Mouse (Mus musculus) adrenal gland, postnatal 0 days (tissue): ENCODE data around the gene Olfr1490. TPM values are rescaled to one million over a fixed set of nuclear protein-coding genes. Genes with fewer than 3 reads are reported as not detected.

Experiments used
- microRNA-seq: library from miRNA; unstranded; fragments of <30 nt; microRNA quantifications from one replicate; pipeline ENCODE4, GENCODE M21; 2016; ENCODE audit warnings: borderline replicate concordance; ENCODE audit not compliant: insufficient number of aligned reads
- polyA plus RNA-seq: library from polyadenylated mRNA; unstranded; fragments of >200 nt; fragmentation: Nextera tagmentation; extraction: Ambion mirVana; gene quantifications from 2 replicates; pipeline ENCODE4 v1.2.1, GENCODE M21; 2015

The Olfr1490 gene
- polyA plus RNA-seq = not detected in 2 replicates

GRCm38 (mm10) chr19:13650791-13651190 lies at the start of gene Olfr1490:
Gene Olfr1490, plus strand, starts transcription at chr19:13651091.

GRCm38 (mm10) chr19:13617075-13617474 lies 33.8 kb upstream of the Olfr1490 start, which contains the start of gene Olfr1487:
Gene Olfr1487, plus strand, starts transcription at chr19:13617375.

GRCm38 (mm10) chr19:13631321-13631720 lies 19.6 kb upstream of the Olfr1490 start, which contains the start of gene Olfr1489:
Gene Olfr1489, plus strand, starts transcription at chr19:13631621.

DNA sequence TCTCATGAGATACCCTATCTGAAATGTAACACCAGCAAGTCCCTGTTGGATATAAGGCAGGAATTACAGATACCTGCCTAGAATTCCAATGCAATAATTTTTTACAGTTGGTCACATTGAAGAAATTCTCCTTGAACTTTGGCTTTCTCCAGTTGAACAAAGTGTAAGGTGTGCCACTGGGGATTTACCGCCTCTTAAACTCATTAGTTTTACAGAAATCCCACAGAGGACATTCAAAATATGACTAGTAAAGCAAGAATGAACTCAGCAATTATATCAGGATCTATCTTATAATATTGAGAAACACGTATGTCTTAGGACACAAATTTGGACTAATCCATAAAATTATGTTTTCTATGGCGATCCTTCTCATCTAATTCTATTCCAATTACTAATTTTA lies 46.1 kb downstream of the Olfr1490 start, which contains the start of gene Olfr1491:
Olfr1491 (plus strand) TSS at position 301 of the 400 bp plus-strand sequence.

Small RNA genes lying within 50 kb of the gene (microRNA-seq; reads per million reads assigned to microRNA genes)
- not detected for gene Gm23931

Other genes starting within 250 kb of the Olfr1490 start
- gene Olfr1469, start 243.2 kb upstream of the Olfr1490 start, polyA plus RNA-seq = not detected in 2 replicates
- not detected in 2 replicates for gene Olfr1471, start 207.7 kb upstream of the Olfr1490 start, polyA plus RNA-seq
- gene Olfr1472, start 195.0 kb upstream of the Olfr1490 start, polyA plus RNA-seq = not detected in 2 replicates
- gene Olfr1474, start 181.5 kb upstream of the Olfr1490 start, polyA plus RNA-seq = not detected in 2 replicates
- gene Olfr1475, start 170.9 kb upstream of the Olfr1490 start, polyA plus RNA-seq = not detected in 2 replicates
- not detected in 2 replicates for gene Olfr1477, start 150.5 kb upstream of the Olfr1490 start, polyA plus RNA-seq
- not detected in 2 replicates for gene Olfr1480, start 123.2 kb upstream of the Olfr1490 start, polyA plus RNA-seq
- not detected in 2 replicates for gene Olfr1484, start 67.6 kb upstream of the Olfr1490 start, polyA plus RNA-seq
- not detected in 2 replicates for gene Olfr1487, start 33.7 kb upstream of the Olfr1490 start, polyA plus RNA-seq
- gene Olfr1489, start 19.5 kb upstream of the Olfr1490 start, polyA plus RNA-seq = not detected in 2 replicates
- not detected in 2 replicates for gene Olfr1491, start 46.2 kb downstream of the Olfr1490 start, polyA plus RNA-seq
- not detected in 2 replicates for gene Olfr1493-ps1, start 72.2 kb downstream of the Olfr1490 start, polyA plus RNA-seq
- not detected in 2 replicates for gene Olfr1494, start 88.6 kb downstream of the Olfr1490 start, polyA plus RNA-seq
- not detected in 2 replicates for gene Olfr1495, start 113.5 kb downstream of the Olfr1490 start, polyA plus RNA-seq
- gene Olfr1496, start 126.8 kb downstream of the Olfr1490 start, polyA plus RNA-seq = not detected in 2 replicates
- not detected in 2 replicates for gene Olfr1497, start 147.1 kb downstream of the Olfr1490 start, polyA plus RNA-seq
- not detected in 2 replicates for gene Olfr1499, start 168.4 kb downstream of the Olfr1490 start, polyA plus RNA-seq
- not detected in 2 replicates for gene Olfr1500, start 179.4 kb downstream of the Olfr1490 start, polyA plus RNA-seq
- gene Olfr1501, start 199.6 kb downstream of the Olfr1490 start, polyA plus RNA-seq = not detected in 2 replicates
- not detected in 2 replicates for gene Olfr1502, start 210.7 kb downstream of the Olfr1490 start, polyA plus RNA-seq
- not detected in 2 replicates for gene Olfr1504, start 246.8 kb downstream of the Olfr1490 start, polyA plus RNA-seq